Mouse (Mus musculus) lung, adult 2 months (tissue): ENCODE results near the gene Shkbp1. TPM values are rescaled to one million over a fixed set of nuclear protein-coding genes. Genes with fewer than 3 reads are reported as not detected.

Experiments
- DNase-seq: peaks from one replicate; pipeline ENCODE4 v3.0.0; 2022
- H3K4me1 ChIP-seq: fragments of 200-500 bp; 2 replicates; pipeline ENCODE4 v1.6.1; 2011; ENCODE audit warnings: low read length; ENCODE audit not compliant: control insufficient read depth, insufficient read depth
- H3K4me3 ChIP-seq: fragments of 200-500 bp; replicated peaks from 2 replicates; pipeline ENCODE3; 2011; ENCODE audit warnings: low read depth, mild to moderate bottlenecking, control low read depth, low read length; ENCODE audit errors: extremely low read depth
- CTCF ChIP-seq: fragments of 200-500 bp; IDR thresholded peaks from 2 replicates; pipeline ENCODE4 v1.5.1; 2011; ENCODE audit warnings: mild to moderate bottlenecking, low read length, control low read depth; ENCODE audit not compliant: insufficient read depth
- POLR2A ChIP-seq: fragments of 200-500 bp; IDR thresholded peaks from 2 replicates; pipeline ENCODE4 v1.6.1; 2011; ENCODE audit warnings: low read depth, mild to moderate bottlenecking, control low read depth, low read length, borderline replicate concordance; ENCODE audit errors: extremely low read depth
- WGBS: fragments of 180-500 bp; shearing (Covaris S2); methylation state at CpG from one replicate; pipeline ENCODE4 v1.1.7; 2018; 5-methylcytosine and 5-hydroxymethylcytosine counted together
- polyA plus RNA-seq: library from polyadenylated mRNA; depleted of rRNA; stranded (reverse); fragments of >200 nt; gene quantifications from 2 replicates; pipeline ENCODE4 v1.2.3, GENCODE M21; 2012

The Shkbp1 gene
- polyA plus RNA-seq, 1 experiment: 85.1 TPM

DNA sequence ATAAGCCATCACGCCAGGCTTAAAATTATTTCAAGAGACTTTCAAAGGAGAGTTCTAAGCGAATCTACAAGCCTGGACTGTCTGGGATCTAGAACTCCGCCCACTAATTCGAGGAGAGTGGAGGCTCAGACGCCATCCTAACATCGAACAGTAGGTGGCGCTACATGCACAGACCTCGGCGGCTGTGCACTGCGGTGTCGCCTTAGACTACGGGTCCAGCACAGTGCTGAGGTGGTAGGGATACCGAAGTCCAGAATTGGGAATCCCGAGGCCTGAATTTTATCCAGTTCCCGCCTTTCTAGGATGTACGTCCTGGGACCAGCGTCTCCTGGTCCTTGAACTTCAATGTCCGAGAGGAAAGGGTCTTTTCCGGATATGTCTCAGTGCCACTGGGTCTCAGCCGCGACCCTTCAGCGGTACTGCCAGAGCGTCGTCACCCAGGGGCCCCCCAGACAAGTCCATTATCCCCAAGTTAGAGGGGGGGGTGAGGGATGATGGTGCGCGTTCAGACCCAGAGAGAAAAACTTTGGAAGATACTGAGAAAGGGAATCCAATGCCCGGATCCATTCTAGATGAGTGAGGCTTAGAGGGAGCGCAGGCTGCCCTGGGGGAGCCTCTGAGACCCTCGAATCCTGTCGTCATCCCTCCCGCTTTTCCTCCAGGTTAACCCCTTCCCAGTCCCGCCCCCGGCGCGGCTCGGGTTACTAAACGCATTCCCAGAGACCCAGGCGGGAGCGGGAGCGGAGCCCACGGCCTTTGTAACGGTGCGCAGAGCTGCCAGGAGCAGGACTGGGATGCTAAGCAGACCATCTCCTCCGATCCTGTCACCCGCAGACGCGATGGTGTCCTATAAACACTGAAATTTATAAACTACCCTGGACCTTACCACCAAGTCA is 19.6 kb downstream of the Shkbp1 start:
- 1% methylated on average over 47 of the region's 47 CpGs for WGBS
- DNase-seq: peak; percentile 90
- TF ChIP-seq POLR2A (no peak), CTCF (peak; percentile 96)
- H3K4me3 ChIP-seq: no peak overlapping the region
- peaks cover 4% of the 10 kb centered on the region for H3K4me1 ChIP-seq

DNA sequence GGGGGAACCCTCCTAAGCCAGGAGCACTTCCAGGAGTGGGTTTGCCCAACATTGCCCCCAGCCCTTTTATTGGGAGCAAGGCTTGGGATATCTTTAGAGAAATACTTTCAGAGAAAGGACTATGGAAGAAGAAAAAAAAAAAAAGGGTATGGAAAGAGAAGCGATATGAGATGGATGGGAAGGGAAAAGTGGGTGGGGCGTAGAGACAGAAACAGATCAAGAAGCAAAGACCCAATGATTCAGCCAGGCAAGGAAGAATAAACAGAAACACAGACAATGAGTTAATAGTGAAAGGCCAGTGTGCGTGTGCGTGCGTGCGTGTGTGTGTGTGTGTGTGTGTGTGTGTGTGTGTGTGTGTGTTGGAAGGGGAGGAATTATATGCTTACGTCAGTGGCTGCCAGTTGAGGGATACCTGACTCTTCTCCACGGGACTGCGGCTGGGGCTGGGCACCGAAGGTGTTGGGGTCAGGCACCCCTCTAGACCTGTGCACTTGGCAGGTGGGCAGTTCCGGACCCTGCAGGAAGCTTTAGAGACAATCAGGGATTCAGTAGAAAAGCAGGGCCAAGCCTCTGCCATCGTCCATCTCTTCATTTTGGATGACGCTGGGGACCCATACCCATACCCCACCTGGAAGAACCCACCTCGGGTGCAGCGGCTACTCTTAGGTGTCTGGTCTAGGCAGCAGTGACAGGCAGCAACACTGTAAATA is 20.7 kb downstream of the Shkbp1 start:
- 40% methylated on average over 15 of the region's 15 CpGs for WGBS
- no peak overlapping the region for H3K4me3 ChIP-seq
- H3K4me1 ChIP-seq: peaks cover 8% of the 10 kb centered on the region
- no peak for DNase-seq
- TF ChIP-seq CTCF: no peak
- TF ChIP-seq POLR2A: no peak

DNA sequence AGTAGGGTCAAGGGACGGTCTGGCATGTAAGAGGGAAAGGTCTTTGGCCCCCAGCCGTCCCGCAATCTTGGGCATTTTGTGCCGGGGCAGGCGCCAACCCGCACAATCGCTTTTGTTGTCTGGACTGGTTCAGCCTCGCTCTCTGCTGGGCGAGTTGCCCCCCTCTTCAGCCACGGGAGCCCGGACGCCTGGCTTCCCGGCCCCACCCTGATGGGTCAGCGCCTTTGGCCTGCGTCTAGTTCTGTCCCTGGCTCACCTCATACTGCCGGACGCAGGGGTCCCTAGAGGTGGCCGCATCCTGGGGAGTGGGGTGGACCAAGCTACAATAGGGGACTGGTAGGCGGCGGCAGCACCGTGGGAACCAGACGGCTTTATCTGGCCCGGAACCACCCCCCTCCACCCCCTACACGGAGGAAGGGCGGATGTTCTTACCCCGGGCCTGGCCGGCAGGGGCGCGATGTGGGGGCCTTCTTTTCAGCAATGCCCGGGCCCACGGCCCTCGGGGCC is 21.4 kb downstream of the Shkbp1 start:
- WGBS: 2% methylated on average over 32 of the region's 32 CpGs

DNA sequence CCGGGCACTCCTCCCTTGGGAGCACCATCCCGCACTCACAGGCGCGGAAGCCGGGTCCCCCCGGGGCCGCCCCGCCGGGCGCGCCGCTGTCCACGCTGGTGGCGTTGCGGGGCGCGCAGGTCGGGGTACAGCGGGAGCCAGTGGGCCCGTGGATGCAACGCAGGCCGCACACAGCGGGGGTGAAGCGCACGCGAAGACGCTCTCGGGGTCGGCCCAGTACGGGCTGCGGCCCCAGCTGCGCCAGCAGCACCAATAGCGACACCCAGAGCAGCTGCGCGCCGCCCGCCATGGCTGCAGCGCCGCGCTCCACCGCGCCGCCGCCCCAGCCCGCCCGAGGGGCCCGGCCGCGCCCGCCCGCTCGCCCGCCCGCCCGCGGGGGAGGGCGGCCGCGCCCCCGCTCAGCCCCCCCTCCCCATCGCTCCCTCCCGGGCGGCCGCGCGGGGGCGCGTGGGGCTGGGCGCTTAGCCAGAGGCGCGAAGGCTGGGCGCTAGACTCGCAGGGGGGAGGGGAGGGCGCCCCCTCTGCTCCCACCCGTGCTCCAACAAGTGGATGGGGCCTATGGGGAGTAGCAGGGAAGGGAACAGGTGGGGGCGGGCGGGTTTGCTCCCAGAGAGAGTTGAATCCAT is 22.4 kb downstream of the Shkbp1 start:
- H3K4me3 ChIP-seq: peak overlapping the region; percentile 57
- DNase-seq: peak; percentile 25
- TF ChIP-seq CTCF (no peak), POLR2A (no peak)
- 1% methylated on average over 54 of the region's 77 CpGs for WGBS
- peaks cover 14% of the 10 kb centered on the region for H3K4me1 ChIP-seq

More for the DNA sequence above, 21.4 kb downstream of the Shkbp1 start:
- H3K4me3 ChIP-seq: peak overlapping the region; percentile 2
- no peak for TF ChIP-seq CTCF
- TF ChIP-seq POLR2A: no peak
- DNase-seq: peak; percentile 33
- peaks cover 9% of the 10 kb centered on the region for H3K4me1 ChIP-seq

DNA sequence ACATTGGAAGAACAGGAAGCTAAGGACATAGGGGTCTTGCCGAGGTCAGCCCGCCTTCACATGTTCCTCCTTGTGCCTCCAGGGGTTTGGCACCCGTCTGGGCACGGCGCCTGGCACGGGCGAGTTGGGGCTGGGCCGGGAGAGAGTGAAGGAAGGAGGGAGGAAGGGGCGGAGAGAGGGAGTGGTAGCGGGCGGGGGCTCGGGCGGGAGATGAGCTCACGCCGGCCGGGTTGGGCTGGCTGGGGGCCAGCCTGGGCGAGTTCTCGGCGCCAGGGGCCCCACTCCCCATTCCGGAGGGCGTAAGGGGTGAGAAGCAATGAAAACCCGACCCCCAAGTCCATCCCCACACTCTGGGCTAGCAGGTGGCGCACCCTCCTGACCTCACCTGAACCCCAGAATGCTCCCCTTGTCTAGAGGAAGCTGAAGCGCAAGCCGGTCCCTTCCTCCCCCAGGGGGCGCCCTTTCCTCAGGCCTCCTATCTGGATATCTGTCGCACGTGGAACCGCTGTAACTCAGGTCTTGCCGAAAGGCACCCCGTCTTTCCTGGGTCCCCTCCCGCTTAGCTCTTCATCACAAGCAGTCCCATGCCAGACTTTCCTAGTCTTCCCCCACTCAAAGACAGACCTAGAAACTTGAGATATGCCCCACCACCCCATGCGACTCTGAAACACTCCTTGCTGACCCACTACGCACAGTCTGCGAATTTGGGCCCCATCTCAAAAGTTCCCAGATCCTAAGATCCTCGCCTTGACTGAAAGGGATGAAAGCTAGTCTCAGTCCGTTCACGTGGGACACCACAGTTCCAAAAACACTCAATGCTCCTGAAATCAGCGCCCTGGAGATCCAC is 23.2 kb downstream of the Shkbp1 start:
- TF ChIP-seq CTCF (peak; percentile 76), POLR2A (peak; percentile 59; the same call in 1 of the 2 replicates)
- peak; percentile 90 for DNase-seq
- Histone ChIP-seq H3K4me3 (peak overlapping the region; percentile 57), H3K4me1 (peaks cover 14% of the 10 kb centered on the region)
- 2% methylated on average over 38 of the region's 39 CpGs for WGBS

DNA sequence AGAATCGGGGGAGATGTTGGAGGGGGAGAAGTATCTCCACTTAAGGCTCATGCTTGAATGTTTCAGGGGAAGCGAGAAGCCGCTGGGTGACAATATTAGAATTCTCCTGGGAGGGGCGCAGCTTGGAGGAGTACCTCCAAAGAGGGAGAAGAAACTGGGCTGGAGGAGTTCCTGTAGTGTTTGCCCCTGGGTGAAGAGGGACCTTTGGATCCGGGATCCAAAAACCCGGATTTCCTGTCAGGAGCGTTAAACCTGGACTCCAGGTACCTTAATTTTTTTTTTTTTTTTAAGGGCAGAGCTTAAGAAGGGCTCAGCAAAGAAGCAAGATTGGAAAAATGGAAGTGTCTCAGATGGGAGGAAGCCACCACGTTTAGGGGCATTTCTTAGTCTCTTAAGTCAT is 24.0 kb downstream of the Shkbp1 start:
- DNase-seq: no peak
- Histone ChIP-seq H3K4me3 (peak overlapping the region; percentile 51), H3K4me1 (peaks cover 14% of the 10 kb centered on the region)
- 4% methylated on average over 8 of the region's 8 CpGs for WGBS
- no peak for TF ChIP-seq POLR2A
- no peak for TF ChIP-seq CTCF

DNA sequence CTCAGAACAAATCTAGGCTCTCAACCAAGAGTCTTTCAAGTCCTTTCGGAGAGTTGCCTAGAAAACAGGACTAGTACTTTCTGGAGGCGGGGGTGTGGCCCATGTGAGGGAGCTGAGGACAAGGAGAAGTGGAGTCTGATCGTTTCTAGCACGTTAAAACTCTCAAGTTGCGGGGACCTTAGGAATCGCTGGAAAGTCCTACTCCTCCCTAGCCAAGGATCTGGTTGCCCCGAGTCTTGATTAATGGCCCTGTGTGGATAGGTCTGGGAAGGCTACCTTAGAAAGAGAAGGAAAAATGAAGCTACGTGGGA is 24.3 kb downstream of the Shkbp1 start:
- peak; percentile 46 for DNase-seq

DNA sequence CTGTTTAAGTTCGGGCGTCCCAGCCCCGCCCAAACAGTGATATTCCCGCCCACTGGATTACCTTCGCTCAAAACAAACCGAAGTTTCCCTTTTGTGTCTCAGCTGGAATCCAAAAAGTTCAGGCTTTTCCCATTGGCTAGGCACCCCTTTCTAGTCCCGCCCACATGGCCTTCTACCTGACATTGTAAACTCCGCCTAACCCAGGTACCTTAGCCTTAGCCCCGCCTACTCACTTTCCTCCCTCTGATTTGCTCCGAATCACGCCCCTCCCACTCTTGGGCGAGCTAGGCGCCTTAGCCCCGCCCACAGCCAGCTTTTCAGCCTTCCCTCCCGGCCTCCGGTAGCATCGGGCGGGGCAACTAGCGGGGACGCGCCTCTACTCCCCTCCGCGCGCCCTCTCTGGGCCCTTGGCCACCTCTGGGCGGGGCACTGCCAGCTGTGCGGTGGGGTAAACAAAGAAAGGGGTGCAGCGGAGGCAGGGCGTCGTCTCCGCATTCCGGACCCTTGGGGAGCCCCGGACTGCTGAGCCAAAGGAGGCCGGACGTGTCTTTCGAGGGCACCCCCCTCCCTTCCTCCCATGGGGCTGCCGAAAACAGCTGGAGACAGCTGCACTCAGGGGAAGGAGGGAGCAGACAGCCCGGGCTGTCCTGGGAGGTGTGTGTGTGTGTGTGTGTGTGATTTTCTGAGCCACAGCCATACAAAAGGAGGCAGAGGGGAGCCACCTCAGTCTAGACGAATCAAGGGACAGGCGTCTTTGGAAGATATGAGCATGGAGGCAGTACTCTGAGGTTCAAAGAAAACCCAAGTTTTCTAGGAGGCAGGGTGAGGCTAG is 24.9 kb downstream of the Shkbp1 start:
- peak overlapping the region; percentile 51 for H3K4me3 ChIP-seq
- peaks cover 14% of the 10 kb centered on the region for H3K4me1 ChIP-seq
- peak; percentile 95 for DNase-seq
- TF ChIP-seq POLR2A (no peak), CTCF (no peak)
- WGBS: 2% methylated on average over 39 of the region's 39 CpGs

More for the DNA sequence above, 24.3 kb downstream of the Shkbp1 start:
- no peak for TF ChIP-seq POLR2A
- no peak for TF ChIP-seq CTCF
- peaks cover 14% of the 10 kb centered on the region for H3K4me1 ChIP-seq
- peak overlapping the region; percentile 51 for H3K4me3 ChIP-seq
- 2% methylated on average over 8 of the region's 8 CpGs for WGBS
